ENCODE assay signal across 34 mouse cellular contexts in genomic region chr2:112436292-112436691, GRCm38 (mm10). TPM values are rescaled to one million over a fixed set of nuclear protein-coding genes. Genes with fewer than 3 reads are reported as not detected.
"Had no signal": no experiment of that assay in that cellular context is flagged by ENCODE, and none has a peak within 500 bp of the region (broad histone marks: within the 10 kb centered on the region; RNA-seq: fewer than 3 reads in every experiment).

No protein-coding gene starts in this region.

- ATAC-seq: forebrain, embryonic 13.5 days; forebrain, embryonic 14.5 days; forebrain, embryonic 15.5 days; forebrain, embryonic 16.5 days; forebrain, postnatal 0 days had no signal

- H3K36me3 ChIP-seq: embryonic facial prominence, embryonic 10.5 days; embryonic facial prominence, embryonic 12.5 days; embryonic facial prominence, embryonic 13.5 days; embryonic facial prominence, embryonic 15.5 days; forebrain, embryonic 10.5 days; forebrain, embryonic 12.5 days; forebrain, embryonic 15.5 days; heart, embryonic 10.5 days had no signal

- DNase-seq: cerebellum, adult 9-10 months; cerebellum, adult 9-11 months; cerebellum, postnatal 10 days; cerebellum, postnatal 14 days; cerebellum, postnatal 25 days; cerebellum, postnatal 36 days; embryo, embryonic 11 days; forebrain, postnatal 0 days; gastrocnemius, adult 2 months; gastrocnemius, postnatal 10 days; gastrocnemius, postnatal 14 days; gastrocnemius, postnatal 25 days; gastrocnemius, postnatal 36 days; heart, adult 18-20 months; heart, adult 2 months had no signal

- H3K27ac ChIP-seq: embryonic facial prominence, embryonic 10.5 days; embryonic facial prominence, embryonic 12.5 days; embryonic facial prominence, embryonic 13.5 days; embryonic facial prominence, embryonic 15.5 days; forebrain, embryonic 10.5 days; forebrain, embryonic 12.5 days; forebrain, embryonic 13.5 days; forebrain, embryonic 15.5 days; gastrocnemius, adult 2 months; heart, adult 2 months; heart, embryonic 10.5 days had no signal

- H3K4me1 ChIP-seq: embryonic facial prominence, embryonic 10.5 days; embryonic facial prominence, embryonic 12.5 days; embryonic facial prominence, embryonic 13.5 days; embryonic facial prominence, embryonic 15.5 days; forebrain, embryonic 10.5 days; forebrain, embryonic 12.5 days; forebrain, embryonic 13.5 days; forebrain, embryonic 15.5 days; heart, embryonic 10.5 days had no signal

- H3K9ac ChIP-seq: embryonic facial prominence, embryonic 12.5 days; embryonic facial prominence, embryonic 13.5 days; embryonic facial prominence, embryonic 15.5 days; forebrain, embryonic 12.5 days; forebrain, embryonic 13.5 days; forebrain, embryonic 15.5 days; forebrain, postnatal 0 days had no signal

- H3K27me3 ChIP-seq: embryonic facial prominence, embryonic 12.5 days; embryonic facial prominence, embryonic 13.5 days; embryonic facial prominence, embryonic 15.5 days; forebrain, embryonic 12.5 days; forebrain, embryonic 13.5 days; forebrain, embryonic 15.5 days had no signal

- H3K4me2 ChIP-seq: embryonic facial prominence, embryonic 12.5 days; embryonic facial prominence, embryonic 13.5 days; embryonic facial prominence, embryonic 15.5 days; forebrain, embryonic 12.5 days; forebrain, embryonic 13.5 days; forebrain, embryonic 15.5 days had no signal

- H3K4me3 ChIP-seq: embryonic facial prominence, embryonic 10.5 days; embryonic facial prominence, embryonic 12.5 days; embryonic facial prominence, embryonic 13.5 days; embryonic facial prominence, embryonic 15.5 days; erythroblast, embryonic 14.5 days; forebrain, embryonic 10.5 days; forebrain, embryonic 12.5 days; forebrain, embryonic 13.5 days; forebrain, embryonic 15.5 days; gastrocnemius, adult 2 months; heart, adult 2 months; heart, embryonic 10.5 days had no signal

- H3K9me3 ChIP-seq: embryonic facial prominence, embryonic 10.5 days; embryonic facial prominence, embryonic 12.5 days; embryonic facial prominence, embryonic 13.5 days; embryonic facial prominence, embryonic 15.5 days; forebrain, embryonic 10.5 days; forebrain, embryonic 12.5 days; forebrain, embryonic 13.5 days; forebrain, embryonic 15.5 days; heart, embryonic 10.5 days had no signal

RNA-seq across cellular contexts. Expression of gene Chrm5, which starts 44.3 kb away (rescaled TPM):
- total RNA-seq: common myeloid progenitor, adult 5-6 weeks; gastrocnemius, adult 18-20 months; gastrocnemius, adult 8-10 months; gastrocnemius, postnatal 14 days; gastrocnemius, postnatal 25 days; gastrocnemius, postnatal 36 days; gastrocnemius, postnatal 4 days; granulocyte monocyte progenitor cell, adult 5-6 weeks; heart, adult 18-20 months; heart, adult 2 months had no signal
- polyA plus RNA-seq: embryonic facial prominence, embryonic 10.5 days; embryonic facial prominence, embryonic 11.5 days; embryonic facial prominence, embryonic 12.5 days; embryonic facial prominence, embryonic 13.5 days; embryonic facial prominence, embryonic 15.5 days; erythroblast, embryonic 14.5 days; forebrain, embryonic 13.5 days; gonadal fat pad, adult 2 months; heart, adult 2 months; heart, embryonic 10.5 days had no signal
